Mouse (Mus musculus) embryonic facial prominence, embryonic 14.5 days (tissue): ENCODE data around the gene Cryba1. TPM values are rescaled to one million over a fixed set of nuclear protein-coding genes. Genes with fewer than 3 reads are reported as not detected.

ENCODE experiments used
- ATAC-seq: fragments of 200-750 bp; cut with Nextera tagmentation; 2 replicates; pipeline ENCODE4 v1.8.0; 2017; ENCODE audit warnings: low read depth, moderate number of reproducible peaks, moderate TSS enrichment
- DNase-seq: peaks from one replicate; pipeline ENCODE4 v3.0.0-alpha.2; 2015; ENCODE audit warnings: low spot score
- H3K27ac ChIP-seq: fragments of 300-500 bp; sonication (generic); replicated peaks from 2 replicates; pipeline ENCODE4 v1.5.1; 2014; ENCODE audit warnings: low read depth, mild to moderate bottlenecking, low read length, moderate library complexity
- H3K27me3 ChIP-seq: fragments of 300-500 bp; sonication (generic); replicated peaks from 2 replicates; pipeline ENCODE4 v1.6.1; 2014; ENCODE audit warnings: low read length; ENCODE audit not compliant: control insufficient read depth, insufficient read depth
- H3K36me3 ChIP-seq: fragments of 300-500 bp; sonication (generic); 2 replicates; pipeline ENCODE4 v1.6.1; 2014; ENCODE audit warnings: low read length, mixed read lengths; ENCODE audit not compliant: control insufficient read depth, insufficient read depth
- H3K4me1 ChIP-seq: fragments of 300-500 bp; sonication (generic); 2 replicates; pipeline ENCODE4 v1.6.1; 2014; ENCODE audit warnings: antibody characterized with exemption, low read length; ENCODE audit not compliant: control insufficient read depth, insufficient read depth
- H3K4me2 ChIP-seq: fragments of 300-500 bp; sonication (generic); 2 replicates; pipeline ENCODE4 v1.6.1; 2014; ENCODE audit warnings: low read depth, mild to moderate bottlenecking, low read length, moderate library complexity, mixed read lengths
- H3K4me3 ChIP-seq: fragments of 300-500 bp; sonication (generic); 2 replicates; pipeline ENCODE4 v1.5.1; 2014; ENCODE audit warnings: low read depth, mild to moderate bottlenecking, low read length
- H3K9ac ChIP-seq: fragments of 300-500 bp; sonication (generic); 2 replicates; pipeline ENCODE4 v1.6.1; 2014; ENCODE audit warnings: low read depth, mild to moderate bottlenecking, low read length, moderate library complexity, mixed read lengths
- H3K9me3 ChIP-seq: fragments of 300-500 bp; sonication (generic); 2 replicates; pipeline ENCODE4 v1.6.1; 2016; ENCODE audit warnings: low read length; ENCODE audit not compliant: control insufficient read depth
- WGBS: fragments of 180-500 bp; shearing (Covaris S2); extraction: QIAGEN DNeasy Blood & Tissue Kit; methylation state at CpG from one replicate; pipeline ENCODE4 v1.1.7; 2014; 5-methylcytosine and 5-hydroxymethylcytosine counted together
- polyA plus RNA-seq: library from polyadenylated mRNA; unstranded; fragments of >200 nt; fragmentation: Nextera tagmentation; extraction: Ambion mirVana; gene quantifications from 2 replicates; pipeline ENCODE4 v1.2.1, GENCODE M21; 2014

Cryba1 gene
- polyA plus RNA-seq, 1 experiment from 2014 or later, result not detected

- Histone ChIP-seq H3K27ac (no peak overlapping the region), H3K4me3 (no peak overlapping the region), H3K9me3 (no peaks in the 10 kb centered on the region), H3K27me3 (no peaks in the 10 kb centered on the region), H3K9ac (no peak overlapping the region), H3K4me1 (peaks cover 4% of the 10 kb centered on the region), H3K36me3 (peaks cover 78% of the 10 kb centered on the region), H3K4me2 (no peak overlapping the region)
- WGBS, result 98% methylated on average over 3 of the region's 3 CpGs
- DNase-seq (no peak), ATAC-seq (no peak)
Measured at GRCm38 (mm10) chr11:77693026-77693425, 32.1 kb downstream of the Cryba1 start.

GRCm38 (mm10) chr11:77687541-77688131 is 37.4 kb downstream of the Cryba1 start:
- peak; percentile 66 for DNase-seq
- no peak; the same call in 1 of the 2 replicates for ATAC-seq
- under 1% methylated on average over 22 of the region's 40 CpGs for WGBS

GRCm38 (mm10) chr11:77686841-77687540 is 38.1 kb downstream of the Cryba1 start:
- H3K9me3 ChIP-seq, result no peaks in the 10 kb centered on the region
- peak overlapping the region; percentile 98 for H3K9ac ChIP-seq
- H3K4me3 ChIP-seq, result peak overlapping the region; percentile 99
- H3K27ac ChIP-seq, result peak overlapping the region; percentile 93
- H3K36me3 ChIP-seq, result peaks cover 23% of the 10 kb centered on the region
- H3K27me3 ChIP-seq, result no peaks in the 10 kb centered on the region
- peaks cover 4% of the 10 kb centered on the region for H3K4me1 ChIP-seq
- H3K4me2 ChIP-seq, result peak overlapping the region; percentile 76
- 2% methylated on average over 17 of the region's 76 CpGs for WGBS
- ATAC-seq (peak; percentile 20; the same call in 1 of the 2 replicates), DNase-seq (peak; percentile 71)

More at GRCm38 (mm10) chr11:77687541-77688131, 37.4 kb downstream of the Cryba1 start:
- no peaks in the 10 kb centered on the region for H3K9me3 ChIP-seq
- H3K27ac ChIP-seq, result peak overlapping the region; percentile 93
- H3K4me2 ChIP-seq, result peak overlapping the region; percentile 76
- no peaks in the 10 kb centered on the region for H3K27me3 ChIP-seq
- H3K9ac ChIP-seq, result peak overlapping the region; percentile 98
- peaks cover 30% of the 10 kb centered on the region for H3K36me3 ChIP-seq
- H3K4me3 ChIP-seq, result peak overlapping the region; percentile 99
- H3K4me1 ChIP-seq, result peaks cover 4% of the 10 kb centered on the region

DNA sequence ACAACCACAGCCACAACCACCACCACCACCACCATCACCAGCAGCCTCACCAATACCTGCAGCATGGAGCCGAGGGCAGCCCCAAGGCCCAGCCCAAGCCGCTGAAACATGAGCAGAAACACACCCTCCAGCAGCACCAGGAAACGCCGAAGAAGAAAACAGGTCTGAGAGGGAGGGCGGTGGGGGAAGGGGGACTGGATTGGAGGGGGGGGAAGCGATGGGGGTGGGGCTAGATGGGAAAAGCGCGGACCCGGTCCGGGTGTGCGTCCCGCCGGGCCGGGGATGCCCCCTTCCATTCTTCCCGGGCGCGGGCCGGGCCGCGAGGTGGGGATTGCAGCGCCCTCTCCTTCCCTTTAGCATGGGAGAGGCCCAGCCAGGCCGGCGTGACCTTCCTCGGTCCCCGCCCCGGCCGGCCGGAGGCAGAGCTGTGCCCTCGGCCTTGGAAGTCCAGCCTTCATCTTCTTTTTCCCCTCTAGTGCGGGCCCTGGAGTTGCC is 38.7 kb downstream of the Cryba1 start:
- Histone ChIP-seq H3K4me3 (peak overlapping the region; percentile 99), H3K9ac (peak overlapping the region; percentile 98), H3K27me3 (no peaks in the 10 kb centered on the region), H3K4me1 (peaks cover 4% of the 10 kb centered on the region), H3K27ac (peak overlapping the region; percentile 93), H3K4me2 (peak overlapping the region; percentile 76), H3K9me3 (no peaks in the 10 kb centered on the region), H3K36me3 (peaks cover 17% of the 10 kb centered on the region)
- DNase-seq (peak; percentile 41), ATAC-seq (peak; percentile 48)
- WGBS, result under 1% methylated on average over 12 of the region's 30 CpGs

- peaks cover 10% of the 10 kb centered on the region; the same call in 1 of the 2 replicates for H3K36me3 ChIP-seq
- ATAC-seq (peak; percentile 98), DNase-seq (peak; percentile 100)
- H3K27me3 ChIP-seq, result no peaks in the 10 kb centered on the region
- H3K4me1 ChIP-seq, result peaks cover 4% of the 10 kb centered on the region
- peak within 1 kb of the TSS; percentile 76 for H3K4me2 ChIP-seq
- H3K9ac ChIP-seq, result peak within 1 kb of the TSS; percentile 98
- under 1% methylated on average over 35 of the region's 38 CpGs for WGBS
- H3K27ac ChIP-seq, result peak within 1 kb of the TSS; percentile 93
- H3K4me3 ChIP-seq, result peak within 1 kb of the TSS; percentile 99
- no peaks in the 10 kb centered on the region for H3K9me3 ChIP-seq
Measured at GRCm38 (mm10) chr11:77685383-77686265, 39.5 kb downstream of the Cryba1 start, which contains the start of gene Nufip2. Gene Nufip2 (plus strand): TSS chr11:77686155.

- H3K36me3 ChIP-seq, result peaks cover 4% of the 10 kb centered on the region; the same call in 1 of the 2 replicates
- DNase-seq, result no peak
Measured at GRCm38 (mm10) chr11:77684896-77685295, 40.2 kb downstream of the Cryba1 start.

DNA sequence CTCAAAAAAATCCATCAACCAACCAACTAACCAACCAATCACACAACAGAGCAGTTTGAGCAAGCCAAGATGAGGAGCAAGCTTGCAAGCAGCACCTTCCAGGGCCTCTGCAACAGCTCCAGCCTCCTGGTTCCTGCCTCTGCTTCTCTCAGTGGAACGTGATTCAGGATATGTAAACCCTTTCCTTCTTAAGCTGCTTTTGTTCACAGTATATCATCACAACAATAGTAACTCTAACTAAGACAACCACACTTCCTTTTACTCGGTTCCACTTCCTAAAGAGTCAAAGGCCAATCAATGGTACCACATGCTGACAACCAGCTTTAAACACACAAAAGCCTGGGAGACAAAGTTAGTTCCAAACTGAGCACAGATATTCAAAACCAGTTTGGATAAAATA is 45.1 kb downstream of the Cryba1 start:
- no peaks in the 10 kb centered on the region for H3K36me3 ChIP-seq
- H3K27me3 ChIP-seq, result no peaks in the 10 kb centered on the region
- H3K4me3 ChIP-seq, result no peak overlapping the region
- H3K9me3 ChIP-seq, result no peaks in the 10 kb centered on the region
- no peak for ATAC-seq
- WGBS, result 19% methylated on average over 2 of the region's 2 CpGs
- no peaks in the 10 kb centered on the region for H3K4me1 ChIP-seq
- H3K27ac ChIP-seq, result no peak overlapping the region
- no peak for DNase-seq
- H3K4me2 ChIP-seq, result no peak overlapping the region
- no peak overlapping the region for H3K9ac ChIP-seq

More at GRCm38 (mm10) chr11:77684896-77685295, 40.2 kb downstream of the Cryba1 start:
- Histone ChIP-seq H3K4me2 (peak overlapping the region; percentile 76; the same call in 1 of the 2 replicates), H3K9me3 (no peaks in the 10 kb centered on the region), H3K27me3 (no peaks in the 10 kb centered on the region), H3K9ac (no peak overlapping the region), H3K4me3 (peak overlapping the region; percentile 99; the same call in 1 of the 2 replicates), H3K27ac (peak overlapping the region; percentile 93; the same call in 1 of the 2 replicates), H3K4me1 (peaks cover 4% of the 10 kb centered on the region)
- no peak for ATAC-seq
- 69% methylated on average over 2 of the region's 2 CpGs for WGBS

DNA sequence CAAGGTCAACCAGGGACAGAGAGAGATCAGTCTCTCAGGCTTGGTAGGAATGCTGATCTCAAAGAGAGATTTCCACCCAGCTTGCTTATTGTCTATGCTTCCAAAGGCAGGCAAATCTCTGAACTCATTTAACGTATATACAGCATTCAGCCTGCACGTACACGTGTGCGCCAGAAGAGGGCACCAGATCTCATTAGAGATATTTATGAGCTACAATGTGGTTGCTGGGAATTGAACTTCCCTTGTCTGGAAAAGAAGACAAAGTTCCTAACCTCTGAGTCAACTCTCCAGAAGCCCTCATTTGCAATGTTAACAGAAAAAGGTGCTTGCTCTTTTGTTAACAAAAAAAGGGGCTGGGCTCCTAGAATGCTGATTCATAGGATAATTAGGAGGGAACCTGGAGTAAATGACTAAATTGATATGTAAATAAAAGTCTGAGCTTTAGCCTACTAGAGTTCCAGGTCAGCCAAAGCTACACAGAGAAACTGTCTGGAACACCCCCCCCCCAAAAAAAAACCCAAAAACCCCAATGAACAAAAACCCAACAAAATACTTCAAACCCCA is 51.6 kb downstream of the Cryba1 start:
- no peaks in the 10 kb centered on the region for H3K4me1 ChIP-seq
- H3K36me3 ChIP-seq, result no peaks in the 10 kb centered on the region
- no peak for DNase-seq
- no peak overlapping the region for H3K4me3 ChIP-seq
- H3K9me3 ChIP-seq, result peaks cover 12% of the 10 kb centered on the region; the same call in 1 of the 2 replicates
- no peak for ATAC-seq
- no peak overlapping the region for H3K9ac ChIP-seq
- no peak overlapping the region for H3K4me2 ChIP-seq
- no peak overlapping the region for H3K27ac ChIP-seq
- 57% methylated on average over 4 of the region's 4 CpGs for WGBS
- no peaks in the 10 kb centered on the region for H3K27me3 ChIP-seq
